Mouse (Mus musculus): ENCODE results near the gene Sphk2.

GRCm38 (mm10) chr7:45697894-45698293, 19.9 kb downstream of the Sphk2 start:
- TF ChIP-seq POLR2A (IDR thresholded peaks at IDR 0.05; ENCODE audit: borderline replicate concordance, extremely low read depth, insufficient read depth, insufficient read length, poor library complexity, severe bottlenecking): no peak
- TF ChIP-seq CTCF (IDR thresholded peaks at IDR 0.05; ENCODE audit: borderline replicate concordance, extremely low read depth, insufficient read depth, insufficient read length): no peak
